Mouse (Mus musculus) CH12.LX (cell line): ENCODE results near the gene Aff1. TPM values are rescaled to one million over a fixed set of nuclear protein-coding genes. Genes with fewer than 3 reads are reported as not detected.
A peak's percentile ranks its signal among the peaks of the same experiment; 100 is the strongest.

Experiments
- DNase-seq: peaks from one replicate; pipeline ENCODE4 v3.0.0-alpha.2; 2013; ENCODE audit errors: extremely low read depth
- H3K27ac ChIP-seq: 2 replicates; pipeline ENCODE4 v1.5.1; 2012; ENCODE audit warnings: low read depth, mild to moderate bottlenecking, control low read depth, moderate library complexity; ENCODE audit not compliant: insufficient read depth
- H3K27me3 ChIP-seq: replicated peaks from 2 replicates; pipeline ENCODE3; 2012; ENCODE audit warnings: inconsistent platforms
- H3K36me3 ChIP-seq, 2 experiments: replicated peaks in 1 of 2; 2 replicates each; pipeline versions ENCODE3 to v1.6.1; 2012; ENCODE audit warnings: inconsistent platforms in 1 of 2, low read length in 1 of 2, mild to moderate bottlenecking in 1 of 2, mixed read lengths in 1 of 2, moderate library complexity in 1 of 2; ENCODE audit not compliant: control insufficient read depth in 1 of 2, insufficient read depth in 1 of 2
- H3K4me1 ChIP-seq, 2 experiments: 2 replicates each; pipeline ENCODE4 v1.6.1; 2012; ENCODE audit warnings: inconsistent platforms in 1 of 2, moderate library complexity in 1 of 2; ENCODE audit not compliant: insufficient read depth in 2 of 2, control insufficient read depth in 1 of 2
- H3K4me2 ChIP-seq: 2 replicates; pipeline ENCODE4 v1.6.1; 2012; ENCODE audit warnings: low read depth, mild to moderate bottlenecking, control low read depth; ENCODE audit not compliant: poor library complexity, insufficient read depth, severe bottlenecking
- H3K4me3 ChIP-seq, 3 experiments: fragments of 150-350 bp in 1 of 3; sonication (generic) in 1 of 3; replicated peaks in 1 of 3; 2 replicates each; pipeline versions ENCODE3 to v1.5.1; 2011 to 2012; ENCODE audit warnings: low read depth in 2 of 3, low read length in 2 of 3, mild to moderate bottlenecking in 2 of 3, moderate library complexity in 2 of 3, control low read depth in 1 of 3, improper control_type of control experiment in 1 of 3, inconsistent platforms in 1 of 3, mixed read lengths in 1 of 3; ENCODE audit not compliant: poor library complexity in 1 of 3
- H3K79me2 ChIP-seq: replicated peaks from 2 replicates; pipeline ENCODE4 v1.6.1; 2012; ENCODE audit warnings: mild to moderate bottlenecking, moderate library complexity; ENCODE audit not compliant: control insufficient read depth, poor library complexity, insufficient read depth, severe bottlenecking; ENCODE audit errors: extremely low read depth
- H3K9ac ChIP-seq: 2 replicates; pipeline ENCODE4 v1.6.1; 2012; ENCODE audit warnings: low read depth, mild to moderate bottlenecking, control low read depth, moderate library complexity; ENCODE audit not compliant: insufficient read depth
- H3K9me3 ChIP-seq: replicated peaks from 2 replicates; pipeline ENCODE3; 2012; ENCODE audit warnings: low read length, inconsistent platforms, mixed read lengths
- BHLHE40 ChIP-seq: IDR thresholded peaks from 2 replicates; pipeline ENCODE4 v1.6.1; 2011; ENCODE audit warnings: mild to moderate bottlenecking, low read depth, low read length, improper control_type of control experiment
- CHD1 ChIP-seq: IDR thresholded peaks from 2 replicates; pipeline ENCODE4 v1.6.1; 2012; ENCODE audit warnings: low read depth, low read length, improper control_type of control experiment, inconsistent platforms
- CHD2 ChIP-seq: IDR thresholded peaks from 2 replicates; pipeline ENCODE4 v1.6.1; 2011; ENCODE audit warnings: low read length, improper control_type of control experiment
- CTCF ChIP-seq, 2 experiments: IDR thresholded peaks in 1 of 2; conservative IDR thresholded peaks in 1 of 2; 2 replicates each; pipeline ENCODE4 v1.5.1; 2011 to 2012; ENCODE audit warnings: low read depth in 2 of 2, low read length in 2 of 2, improper control_type of control experiment in 1 of 2, inconsistent platforms in 1 of 2, mild to moderate bottlenecking in 1 of 2, moderate library complexity in 1 of 2
- HCFC1 ChIP-seq: IDR thresholded peaks from 2 replicates; pipeline ENCODE4 v1.6.1; 2012; ENCODE audit warnings: low read depth, mild to moderate bottlenecking, inconsistent platforms, low read length, improper control_type of control experiment
- JUND ChIP-seq: conservative IDR thresholded peaks from 2 replicates; pipeline ENCODE4 v1.6.1; 2011; ENCODE audit warnings: low read depth, low read length, improper control_type of control experiment
- MAZ ChIP-seq: IDR thresholded peaks from 2 replicates; pipeline ENCODE4 v1.6.1; 2012; ENCODE audit warnings: low read depth, mild to moderate bottlenecking, inconsistent platforms, low read length, improper control_type of control experiment, moderate library complexity
- MXI1 ChIP-seq: IDR thresholded peaks from 2 replicates; pipeline ENCODE4 v1.6.1; 2011; ENCODE audit warnings: mild to moderate bottlenecking, low read depth, low read length, improper control_type of control experiment
- MYC ChIP-seq: IDR thresholded peaks from 2 replicates; pipeline ENCODE4 v1.6.1; 2011; ENCODE audit warnings: low read depth, mild to moderate bottlenecking, improper control_type of control experiment, low read length
- NELFE ChIP-seq: IDR thresholded peaks from 2 replicates; pipeline ENCODE4 v1.6.1; 2011; ENCODE audit warnings: low read depth, low read length, improper control_type of control experiment
- POLR2A ChIP-seq: IDR thresholded peaks from 2 replicates; pipeline ENCODE4 v1.6.1; 2011; ENCODE audit warnings: low read depth, mild to moderate bottlenecking, improper control_type of control experiment, low read length
- POLR2AphosphoS2 ChIP-seq: IDR thresholded peaks from 2 replicates; pipeline ENCODE4 v1.6.1; 2011; ENCODE audit warnings: low read depth, low read length, improper control_type of control experiment
- RAD21 ChIP-seq: IDR thresholded peaks from 2 replicates; pipeline ENCODE4 v1.6.1; 2011; ENCODE audit warnings: low read depth, mild to moderate bottlenecking, low read length, improper control_type of control experiment, moderate library complexity
- SIN3A ChIP-seq: IDR thresholded peaks from 2 replicates; pipeline ENCODE4 v1.6.1; 2012; ENCODE audit warnings: low read length, improper control_type of control experiment, inconsistent platforms
- SMC3 ChIP-seq: IDR thresholded peaks from 2 replicates; pipeline ENCODE4 v1.6.1; 2011; ENCODE audit warnings: low read depth, low read length, improper control_type of control experiment
- ZKSCAN1 ChIP-seq: IDR thresholded peaks from 2 replicates; pipeline ENCODE4 v1.6.1; 2012; ENCODE audit warnings: low read depth, inconsistent platforms, low read length, improper control_type of control experiment, borderline replicate concordance
- dilution Hi-C: fragments of 300-500 bp; cut with MboI; formaldehyde crosslinking; loops from 2 replicates; pipeline ENCODE4 v1.14.3; 2020; ENCODE audit warnings: low sequenced_read_pairs; ENCODE audit not compliant: extremely low pct_unique_long_range_greater_than_20kb, extremely low pct_ligation_motif_present
- in situ Hi-C: fragments of 300-500 bp; cut with MboI; formaldehyde crosslinking; loops from 3 replicates; pipeline ENCODE4 v1.14.3; 2019; ENCODE audit warnings: low sequenced_read_pairs, low pct_ligation_motif_present, low pct_unique_long_range_greater_than_20kb, mixed read lengths
- polyA plus RNA-seq: library from polyadenylated mRNA; unstranded; fragments of >175 nt; gene quantifications from 2 replicates; pipeline ENCODE4 v1.2.1, GENCODE M21; 2012; ENCODE audit warnings: low read depth; ENCODE audit not compliant: insufficient read length
- total RNA-seq, 2 experiments: library from RNA; depleted of rRNA; stranded (reverse); fragments of 300-350 nt in 1 of 2; fragments of >200 nt in 1 of 2; gene quantifications; 2 replicates each; pipeline ENCODE4 v1.2.3; 2012 to 2014

Gene Aff1
- total and polyA plus RNA-seq, 3 experiments, result 13.2 to 38.9 (median 21.8) TPM

- TF ChIP-seq ZKSCAN1 (no peak), MYC (no peak), POLR2A (no peak), RAD21 (no peak), JUND (no peak), MAZ (no peak), CTCF (conservative IDR thresholded peaks at IDR 0.05 in 1 of 2, IDR thresholded peaks at IDR 0.05 in 1 of 2; ENCODE audit: low read depth in 2 of 2, low read length in 2 of 2) (no peak), CHD1 (no peak), POLR2AphosphoS2 (no peak), CHD2 (no peak), HCFC1 (no peak), SIN3A (no peak), NELFE (no peak)
- TF ChIP-seq, all 38 proteins: peak for 0
- in situ Hi-C loops, result no loop called here
- no peak overlapping the region for H3K27ac ChIP-seq
- no peak overlapping the region for H3K9ac ChIP-seq
- H3K9me3 ChIP-seq, result peaks cover 11% of the 10 kb centered on the region
- no peaks in the 10 kb centered on the region for H3K27me3 ChIP-seq
- H3K79me2 ChIP-seq, result peaks cover 96% of the 10 kb centered on the region
- H3K4me3 ChIP-seq, result no peak overlapping the region
- peaks cover 3 to 53% of the 10 kb centered on the region in 2 experiments; a peak in 3 of 4 replicates for H3K4me1 ChIP-seq
- dilution Hi-C loops, result no loop called here
- H3K36me3 ChIP-seq, result peaks cover 28 to 82% of the 10 kb centered on the region in 2 experiments
- no peak overlapping the region for H3K4me2 ChIP-seq
- no peak for DNase-seq
Measured at GRCm38 (mm10) chr5:103769701-103770100, 77.5 kb downstream of the Aff1 start.

- H3K4me3 ChIP-seq, result no peak overlapping the region
- H3K4me2 ChIP-seq, result no peak overlapping the region
- no peaks in the 10 kb centered on the region for H3K27me3 ChIP-seq
- H3K27ac ChIP-seq, result no peak overlapping the region
- TF ChIP-seq SMC3, result peak; percentile 23; the same call in 1 of the 2 replicates
- TF ChIP-seq MXI1, result no peak
- TF ChIP-seq BHLHE40, result no peak
- peak in 1 of 2 experiments; percentile 40; a peak in 2 of 4 replicates for TF ChIP-seq CTCF (conservative IDR thresholded peaks at IDR 0.05 in 1 of 2, IDR thresholded peaks at IDR 0.05 in 1 of 2; ENCODE audit: low read depth in 2 of 2, low read length in 2 of 2)
- TF ChIP-seq RAD21, result peak; percentile 13
- TF ChIP-seq, all 38 proteins: peak for 3
- in situ Hi-C loops (no loop called here), dilution Hi-C loops (no loop called here)
- Histone ChIP-seq H3K9ac (no peak overlapping the region), H3K9me3 (peaks cover 4% of the 10 kb centered on the region), H3K4me1 (peaks cover 5 to 63% of the 10 kb centered on the region in 2 experiments), H3K36me3 (peaks cover 22 to 83% of the 10 kb centered on the region in 2 experiments), H3K79me2 (peaks cover 96% of the 10 kb centered on the region)
- no peak for DNase-seq
Measured at GRCm38 (mm10) chr5:103770447-103771222, 78.5 kb downstream of the Aff1 start.
